Mouse (Mus musculus): ENCODE data around the gene E330009J07Rik.

DNA sequence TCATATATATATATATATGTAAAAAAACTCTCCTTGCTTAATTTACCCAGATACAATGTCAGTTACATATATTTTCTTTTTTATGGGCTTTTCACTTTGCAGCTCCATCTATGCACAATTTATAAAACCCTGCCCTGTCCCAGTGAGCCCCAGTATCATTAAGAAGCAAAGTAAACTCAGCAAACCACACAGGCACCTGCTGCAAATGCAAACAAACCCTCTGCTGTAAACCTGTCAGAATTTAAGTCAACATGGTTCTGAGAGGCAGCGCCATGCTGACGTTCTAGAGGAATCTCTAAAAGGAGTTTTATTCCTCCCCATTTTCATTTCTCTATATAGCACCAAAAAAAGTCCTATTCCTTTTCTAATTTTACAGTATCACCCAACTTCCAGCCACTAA lies 33.9 kb downstream of the E330009J07Rik start:
- TF ChIP-seq POLR2A (IDR thresholded peaks at IDR 0.05; ENCODE audit: low read depth, low read length): no peak
- no peak for TF ChIP-seq CTCF (IDR thresholded peaks at IDR 0.05; ENCODE audit: extremely low read depth, insufficient read depth, insufficient read length, insufficient replicate concordance)
